Mouse (Mus musculus) bone marrow, adult 2 months (tissue): ENCODE measurements around the gene Farp1.

Experiments
- CTCF ChIP-seq: fragments of 200-500 bp; IDR thresholded peaks from 2 replicates; pipeline ENCODE4 v1.5.1; 2011; ENCODE audit warnings: low read length, control low read depth; ENCODE audit not compliant: control insufficient read depth, insufficient read depth
- POLR2A ChIP-seq: fragments of 200-500 bp; IDR thresholded peaks from 2 replicates; pipeline ENCODE4 v1.6.1; 2011; ENCODE audit warnings: low read depth, mild to moderate bottlenecking, control low read depth, low read length, borderline replicate concordance; ENCODE audit not compliant: control insufficient read depth

GRCm38 (mm10) chr14:121181798-121182197, 146.8 kb downstream of the Farp1 start:
- no peak for TF ChIP-seq CTCF
- no peak for TF ChIP-seq POLR2A
